Mouse (Mus musculus): Measurements from ENCODE around the gene Bsdc1.

DNA sequence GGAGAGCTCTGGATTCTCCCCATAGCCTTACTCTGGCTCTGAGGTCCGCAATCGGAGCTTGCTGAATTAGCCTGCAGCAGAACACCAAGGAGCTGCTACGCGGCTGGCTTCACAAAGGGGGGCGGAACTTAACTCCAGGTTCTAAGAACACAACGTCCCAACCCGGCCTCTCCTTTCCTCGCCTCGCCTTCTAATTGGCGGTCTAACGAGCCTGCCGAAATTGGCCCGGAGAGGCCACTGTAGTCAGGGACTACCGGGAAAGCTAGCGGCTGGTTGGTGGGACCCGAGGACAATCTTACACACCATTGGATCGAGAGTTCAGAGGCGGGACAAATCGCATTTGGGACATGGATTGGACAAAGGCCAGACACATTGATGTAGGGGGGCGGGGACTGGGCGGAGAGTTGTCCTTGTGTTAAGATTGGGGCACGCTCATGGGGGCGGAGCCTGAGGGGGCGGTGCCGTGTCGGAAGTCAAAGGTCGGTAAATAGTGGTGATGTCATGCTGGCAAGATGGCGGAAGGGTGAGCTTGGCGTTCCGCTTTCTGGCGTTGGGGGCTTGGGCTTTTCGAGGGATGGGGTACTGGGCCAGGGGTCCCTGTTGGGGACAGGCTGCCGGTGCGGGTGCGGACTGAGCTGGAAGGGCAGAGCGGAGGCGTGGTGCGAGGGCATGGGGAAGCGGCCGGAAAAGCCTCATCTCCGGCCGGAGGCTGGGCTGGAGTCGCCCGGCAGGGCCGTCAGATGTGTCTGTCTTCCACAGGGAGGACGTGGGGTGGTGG is at the start of gene Bsdc1:
- TF ChIP-seq CTCF (IDR thresholded peaks at IDR 0.05; ENCODE audit: low read depth) (no peak), EP300 (IDR thresholded peaks at IDR 0.05; ENCODE audit: low read depth) (no peak)
